Mouse (Mus musculus) thymus, postnatal 14 days (tissue): Measurements from ENCODE around the gene Zfp213.
"Not testable (repeated sequence)": the region's sequence is repeated elsewhere in the genome, so short reads cannot be mapped to it uniquely, and the experiment has no call there.

Experiments used
- DNase-seq: peaks from one replicate; pipeline ENCODE4 v3.0.0; 2021

Gene Zfp213

DNA sequence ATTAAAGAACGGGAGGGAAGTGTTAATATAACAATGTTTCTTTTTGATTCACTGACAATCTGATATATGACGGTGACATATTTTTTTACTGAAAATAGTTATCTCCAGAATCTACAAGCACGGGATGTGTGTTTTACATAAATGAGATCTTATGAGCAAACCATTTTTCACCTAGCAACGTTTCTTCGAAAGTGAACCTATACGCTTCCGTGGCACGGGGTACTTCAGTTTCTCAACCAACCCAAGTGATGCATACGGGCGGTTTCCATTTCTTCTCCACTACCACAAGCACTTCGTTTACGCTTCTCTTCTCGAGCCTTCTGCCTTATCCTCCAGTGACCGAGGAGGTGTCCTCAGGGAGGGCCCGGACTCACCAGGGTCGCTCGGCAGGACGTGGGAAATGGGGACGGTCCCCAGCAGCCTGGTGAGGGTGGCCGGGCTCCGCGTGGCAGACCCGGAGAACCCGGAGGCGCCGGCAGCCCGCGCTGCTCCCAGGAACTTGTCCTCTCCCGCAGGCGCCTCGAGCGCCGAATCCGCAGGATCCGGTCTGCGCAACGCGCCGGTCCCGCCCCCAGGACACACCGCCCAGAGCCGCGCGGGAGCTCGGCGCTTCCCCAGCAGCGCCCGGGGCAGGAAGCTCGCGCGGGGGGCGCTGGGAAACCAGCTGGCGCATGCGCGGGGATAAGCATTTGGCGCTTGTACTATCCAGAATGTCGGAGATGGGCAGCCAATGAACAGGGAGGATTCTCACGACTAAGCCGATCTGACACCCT is at the start of gene Zfp213:
TSS of gene Zfp213 (minus strand) at position 644 of the 773 bp plus-strand sequence.
- peak; percentile 96 for DNase-seq

DNA sequence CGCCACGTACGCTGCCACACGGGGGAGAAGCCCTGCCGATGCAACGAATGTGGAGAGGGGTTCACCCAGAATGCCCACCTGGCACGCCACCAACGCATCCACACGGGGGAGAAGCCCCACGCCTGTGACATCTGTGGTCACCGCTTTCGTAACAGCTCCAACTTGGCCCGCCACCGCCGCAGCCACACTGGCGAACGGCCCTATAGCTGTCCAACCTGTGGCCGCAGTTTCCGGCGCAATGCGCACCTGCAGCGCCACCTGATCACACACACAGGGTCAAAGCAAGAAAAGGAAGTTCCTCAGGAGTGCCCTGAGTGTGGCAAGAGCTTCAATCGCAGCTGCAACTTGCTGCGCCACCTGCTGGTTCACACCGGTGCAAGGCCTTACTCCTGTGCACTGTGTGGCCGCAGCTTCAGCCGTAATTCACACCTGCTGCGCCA is 46.3 kb upstream of the Zfp213 start:
- peak; percentile 90 for DNase-seq

DNA sequence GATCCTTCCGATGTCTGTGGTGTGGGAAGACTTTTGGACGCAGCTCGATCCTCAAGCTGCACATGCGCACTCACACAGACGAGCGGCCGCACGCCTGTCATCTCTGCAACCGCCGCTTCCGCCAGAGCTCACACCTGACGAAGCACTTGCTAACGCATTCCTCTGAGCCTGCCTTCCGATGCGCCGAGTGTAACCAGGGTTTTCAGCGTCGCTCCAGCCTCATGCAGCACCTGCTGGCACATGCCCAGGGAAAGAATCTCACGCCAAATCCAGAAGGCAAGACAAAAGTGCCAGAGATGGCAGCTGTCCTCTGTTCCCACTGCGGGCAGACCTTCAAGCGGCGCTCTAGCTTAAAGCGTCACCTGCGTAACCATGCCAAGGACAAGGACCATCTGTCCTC is 45.6 kb upstream of the Zfp213 start:
- no peak for DNase-seq

DNA sequence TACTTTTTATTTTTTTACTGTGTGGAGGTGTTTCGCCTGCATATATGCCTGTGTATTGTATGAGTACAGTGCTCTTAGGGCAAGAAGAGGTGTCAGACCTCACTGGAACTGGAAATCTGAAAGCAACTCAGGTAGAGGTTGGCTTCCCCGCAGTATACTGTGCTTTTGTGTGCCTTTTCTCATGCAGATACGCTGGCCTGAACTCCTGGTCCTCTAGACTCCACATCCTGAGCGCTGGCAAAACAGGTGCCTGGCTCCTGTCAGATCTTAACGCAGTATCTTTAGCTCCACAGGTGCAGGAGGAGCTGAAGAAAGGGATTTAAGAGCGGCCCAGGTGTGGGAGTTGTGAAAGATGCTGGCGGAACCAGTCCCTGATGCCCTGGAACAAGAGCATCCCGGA is 41.2 kb upstream of the Zfp213 start:
- DNase-seq = no peak

DNA sequence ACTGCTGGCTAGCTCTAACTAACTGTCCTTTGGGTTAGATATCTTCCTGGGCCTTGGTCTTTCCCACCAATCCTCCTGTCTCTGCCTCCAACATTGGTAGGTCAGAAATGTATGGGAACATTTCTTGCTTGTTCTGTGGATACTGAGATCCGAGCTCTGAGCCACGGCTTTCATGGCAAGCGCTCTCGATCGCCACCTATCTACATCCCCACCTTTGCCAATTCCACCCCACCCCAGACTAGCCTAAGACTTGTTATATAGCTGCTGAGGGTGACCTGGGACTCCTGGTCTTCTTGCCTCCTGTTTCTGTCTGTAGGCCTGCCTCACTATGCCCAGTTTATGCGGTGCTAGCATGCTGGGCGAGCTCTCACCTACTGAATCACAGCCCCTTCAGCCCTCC is 40.4 kb upstream of the Zfp213 start:
- peak; percentile 23 for DNase-seq

DNA sequence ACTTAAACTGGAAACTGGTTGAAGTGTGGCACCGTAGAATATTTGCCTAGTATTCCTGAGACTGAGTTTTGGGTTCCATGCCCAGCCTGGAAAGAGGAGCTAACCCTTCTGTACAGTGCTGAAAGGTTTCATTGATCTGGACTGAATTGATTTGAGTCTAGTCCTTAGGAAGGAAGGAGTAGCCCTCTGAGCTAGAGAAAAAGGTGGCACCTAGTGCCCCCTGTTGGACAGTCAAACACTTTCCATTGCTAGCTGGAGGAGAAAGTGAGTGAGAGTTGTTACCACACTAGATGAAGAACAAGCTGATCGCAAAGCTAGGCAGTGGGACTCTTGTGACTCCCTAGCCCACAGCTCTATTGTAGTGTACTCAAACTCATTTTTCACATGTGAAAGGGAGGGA is 39.5 kb upstream of the Zfp213 start:
- DNase-seq = peak; percentile 58

DNA sequence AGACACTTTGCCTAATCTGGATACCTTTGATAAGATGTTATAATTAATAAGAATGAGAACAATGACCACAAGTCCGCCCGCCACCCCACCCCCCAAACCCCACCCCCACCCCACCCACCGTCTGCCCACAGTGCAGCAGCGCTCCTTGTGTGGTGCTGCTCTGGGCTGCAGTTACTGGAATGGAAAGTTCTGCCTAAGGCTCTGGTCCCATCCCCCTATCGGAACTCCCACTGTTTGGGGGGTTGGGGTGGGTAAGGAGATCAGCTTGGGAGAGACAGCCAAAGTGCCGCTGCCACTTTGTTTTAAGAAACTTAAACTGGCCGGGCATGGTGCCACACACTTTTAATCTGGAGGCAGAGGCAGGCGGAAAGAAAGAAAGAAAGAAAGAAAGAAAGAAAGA is 39.0 kb upstream of the Zfp213 start:
- DNase-seq = no peak

DNA sequence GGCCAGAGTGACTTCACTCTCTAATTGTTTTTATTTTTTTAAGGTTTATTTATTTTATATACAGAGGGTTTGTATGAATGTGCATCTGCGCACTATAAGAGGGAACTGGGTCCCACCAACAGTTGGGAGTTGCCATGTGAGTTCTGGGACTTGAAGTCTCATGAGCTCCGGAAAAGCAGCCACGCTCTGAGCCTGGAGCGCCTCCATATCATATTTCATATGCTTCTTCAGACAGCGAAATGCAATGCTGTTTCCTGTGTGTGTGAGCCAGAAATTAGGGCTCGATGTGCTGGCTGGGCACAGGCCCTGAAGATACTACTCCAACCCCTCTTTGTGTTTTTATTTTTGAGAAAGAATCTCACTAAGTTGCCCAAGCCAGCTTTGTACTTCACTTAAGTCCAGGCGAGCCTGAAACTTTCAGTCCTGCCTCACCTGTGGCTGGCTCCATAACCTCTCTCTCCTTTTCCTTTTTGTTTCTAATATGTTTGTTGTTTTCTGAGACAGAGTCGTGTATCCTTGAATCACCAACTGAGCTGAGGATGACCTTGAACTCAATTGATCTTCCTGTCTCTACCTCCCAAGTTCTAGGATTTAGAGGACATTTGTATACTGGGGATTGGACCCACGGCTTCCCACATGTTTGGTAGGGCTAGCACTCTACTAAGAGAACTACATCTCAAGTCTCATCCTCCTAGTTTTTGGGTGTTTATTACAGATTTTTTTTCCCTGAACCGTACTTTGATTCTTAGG is 38.0 kb upstream of the Zfp213 start:
- no peak for DNase-seq

DNA sequence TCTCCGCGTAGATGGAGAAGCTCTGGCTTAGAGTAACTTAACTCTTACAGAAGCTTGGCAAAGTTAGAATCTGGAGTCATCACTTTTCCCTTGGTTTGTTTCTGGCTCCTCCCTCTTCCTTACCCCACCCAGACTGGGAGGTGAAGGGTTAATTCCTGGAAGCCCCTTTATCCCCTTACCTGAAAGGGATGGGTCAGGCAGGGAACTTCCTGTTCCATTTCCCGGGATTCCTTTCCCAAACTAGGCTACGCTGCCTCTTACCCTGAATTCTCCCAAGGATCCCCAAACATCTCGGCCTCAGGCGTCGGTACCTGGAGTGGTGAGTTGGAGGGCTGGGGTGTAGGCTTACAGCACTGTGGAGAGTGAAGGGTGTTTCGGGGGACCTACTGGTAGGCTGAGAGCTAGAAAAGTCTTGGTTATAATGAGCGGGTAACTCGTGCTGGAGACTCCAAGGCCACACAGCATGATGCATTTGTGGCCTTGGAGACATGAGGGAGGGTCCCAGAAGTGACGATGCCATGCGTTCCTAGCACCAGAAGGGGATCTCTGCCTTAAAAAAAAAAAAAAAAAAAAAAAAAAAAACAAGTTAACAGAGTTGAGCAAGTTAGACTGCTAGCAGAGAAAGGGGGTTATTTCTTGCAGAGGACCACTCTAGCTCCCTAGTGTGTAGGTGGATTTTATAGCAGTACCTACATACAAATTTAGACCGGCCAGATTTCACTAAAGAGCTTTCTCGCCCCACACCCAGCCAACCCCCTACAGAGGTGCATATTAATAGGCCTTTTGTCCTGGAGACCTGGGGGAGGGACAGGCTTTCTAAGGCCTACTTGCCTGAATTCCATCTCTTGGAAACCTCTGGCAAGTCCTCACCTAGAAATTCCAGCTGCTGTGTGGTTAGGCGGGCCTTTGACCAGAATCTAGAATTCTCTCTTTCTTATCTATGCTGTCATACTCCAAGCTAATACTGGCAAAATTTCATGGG is 36.9 kb upstream of the Zfp213 start, which contains the start of gene Zscan10:
TSS of gene Zscan10 (plus strand) at position 216 of the 982 bp plus-strand sequence.
- DNase-seq = no peak

DNA sequence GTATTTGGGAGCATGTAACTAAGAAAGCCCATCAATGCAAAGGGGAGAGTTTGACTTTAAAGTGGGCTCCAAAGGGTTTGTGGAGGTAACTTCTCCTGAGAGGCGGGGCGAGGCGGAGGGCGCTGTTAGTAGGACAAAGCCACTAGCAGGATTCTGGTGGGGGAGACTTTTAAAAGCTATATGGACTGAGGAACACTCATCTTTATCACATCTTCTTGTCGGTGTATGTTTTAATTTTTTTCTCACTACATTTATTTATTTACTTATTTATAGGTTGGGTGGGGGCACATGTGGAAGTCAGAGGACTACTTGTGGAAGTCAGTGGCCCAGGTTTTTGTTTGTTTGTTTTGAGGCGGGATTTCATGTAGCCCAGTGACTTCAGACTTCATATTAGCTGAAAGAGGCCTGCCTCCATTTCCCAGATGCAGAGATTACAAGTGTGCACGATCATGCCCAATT is 35.6 kb upstream of the Zfp213 start:
- DNase-seq = peak; percentile 61

DNA sequence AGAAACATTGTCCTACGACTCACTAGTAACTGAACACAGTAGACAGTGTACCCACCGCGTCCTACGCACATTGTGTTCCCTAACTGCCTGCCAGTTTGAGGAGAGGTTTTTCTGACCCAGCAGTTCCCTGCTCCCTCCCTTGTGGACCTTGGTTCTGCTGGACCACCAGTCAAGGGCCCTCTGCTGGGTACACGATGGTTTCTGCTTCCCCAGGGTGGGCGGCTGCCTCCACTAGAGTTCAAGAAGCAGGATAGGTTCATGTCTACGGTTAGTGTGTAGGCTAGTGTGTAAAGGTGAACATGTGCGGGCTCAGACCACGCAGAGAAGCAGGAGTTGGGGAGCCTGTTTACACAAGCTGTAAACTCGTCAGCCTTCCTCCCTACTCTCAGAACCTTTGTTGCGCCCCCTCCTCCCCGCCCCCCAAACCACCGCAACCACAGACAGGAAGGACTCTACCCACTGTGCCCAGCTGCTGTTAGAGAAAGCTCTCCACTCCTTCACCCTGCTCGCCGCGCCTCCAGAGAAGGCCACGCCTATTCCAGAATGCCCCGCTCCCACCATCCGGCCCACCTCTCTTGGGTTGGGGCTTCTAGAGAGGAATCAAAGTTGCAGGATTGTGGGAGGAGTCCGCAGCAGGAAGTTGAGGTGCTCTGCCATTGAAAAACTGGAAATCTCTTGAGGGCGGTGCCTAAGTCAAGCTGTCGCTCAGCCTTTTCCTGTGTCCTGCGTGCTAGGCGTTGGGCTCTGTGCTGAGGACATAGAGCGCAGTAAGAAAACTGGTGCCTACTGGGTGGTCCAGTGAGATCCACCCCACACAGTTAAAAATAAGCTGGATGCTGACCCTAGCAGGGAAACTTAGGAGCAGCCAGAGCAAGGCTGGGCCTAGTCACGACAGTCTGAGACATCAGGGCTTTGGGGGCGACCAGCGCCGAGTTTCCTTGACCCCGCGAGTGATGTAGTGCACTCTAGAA is 34.8 kb upstream of the Zfp213 start, which contains the start of gene Zfp13:
TSS of gene Zfp13 (minus strand) at position 906 of the 971 bp plus-strand sequence.
- DNase-seq = peak; percentile 95

DNA sequence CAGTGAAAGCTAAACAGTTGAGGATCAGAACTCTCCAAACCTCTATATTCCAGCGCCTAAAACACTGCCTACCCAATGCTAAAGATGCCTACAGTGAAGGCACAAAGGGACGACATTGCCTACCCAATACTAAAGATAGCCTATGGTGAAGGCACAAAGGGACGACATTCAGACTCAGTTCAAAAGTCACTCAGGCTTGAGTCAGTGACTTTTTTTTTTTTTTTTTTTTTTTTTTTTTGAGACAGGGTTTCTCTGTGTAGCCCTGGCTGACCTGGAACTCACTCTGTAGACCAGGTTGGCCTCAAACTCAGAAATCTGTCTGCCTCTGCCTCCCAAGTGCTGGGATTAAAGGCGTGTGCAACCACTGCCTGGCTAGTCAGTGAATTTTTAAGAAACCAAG is 31.1 kb upstream of the Zfp213 start:
- DNase-seq = not testable (repeated sequence)

DNA sequence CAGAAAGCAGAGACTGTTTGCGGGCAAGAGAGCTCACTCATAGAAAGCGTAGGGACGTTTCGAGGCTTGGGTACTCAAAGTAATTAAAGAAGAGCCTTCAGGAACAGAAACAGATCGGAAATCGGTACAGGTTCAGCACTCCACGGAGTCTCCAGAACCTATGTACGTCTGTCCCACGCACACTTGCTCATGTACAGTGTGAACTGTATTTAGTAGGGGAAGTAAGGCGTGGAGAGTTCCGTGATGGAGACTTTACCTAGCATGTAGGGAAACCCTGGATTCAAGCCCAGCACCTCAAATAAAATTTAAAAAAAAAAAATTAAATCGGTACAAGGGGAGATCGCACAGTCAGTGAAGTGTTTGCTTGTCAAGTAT is 28.9 kb upstream of the Zfp213 start:
- DNase-seq = no peak

DNA sequence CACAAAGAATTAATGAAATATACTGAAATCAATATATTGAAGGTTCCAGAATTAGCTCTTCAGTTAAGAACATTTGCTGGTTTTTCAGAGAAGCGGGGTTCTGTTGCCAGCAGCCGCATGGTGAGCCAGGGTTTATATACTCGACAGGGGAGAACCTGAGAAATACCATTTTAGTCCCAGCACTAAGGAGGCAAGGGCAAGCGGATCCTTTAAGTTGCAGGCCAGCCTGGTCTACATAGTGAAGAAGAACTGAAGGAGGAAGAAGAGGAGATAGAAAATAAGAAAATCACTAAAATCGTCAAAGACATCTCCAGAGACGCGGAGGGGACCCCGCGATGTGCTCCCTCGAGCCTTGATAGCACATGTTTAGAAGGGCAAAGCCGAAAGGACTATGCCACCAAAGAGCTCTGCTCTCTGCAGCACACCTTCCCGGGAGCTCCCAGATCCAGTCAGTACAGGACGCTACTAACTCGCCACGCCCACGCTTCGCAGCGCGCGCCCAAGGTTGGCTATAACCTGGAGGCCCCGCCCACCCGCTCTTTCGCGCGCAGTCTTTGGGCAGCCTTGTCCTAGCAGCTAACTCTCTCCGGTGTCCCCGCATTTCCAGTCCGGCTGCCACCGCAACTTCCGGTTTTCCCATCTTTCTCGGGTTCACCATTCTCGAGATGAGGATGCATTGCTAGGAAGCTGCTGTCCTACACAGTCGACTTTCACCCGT is 28.3 kb upstream of the Zfp213 start:
- DNase-seq = peak; percentile 90

DNA sequence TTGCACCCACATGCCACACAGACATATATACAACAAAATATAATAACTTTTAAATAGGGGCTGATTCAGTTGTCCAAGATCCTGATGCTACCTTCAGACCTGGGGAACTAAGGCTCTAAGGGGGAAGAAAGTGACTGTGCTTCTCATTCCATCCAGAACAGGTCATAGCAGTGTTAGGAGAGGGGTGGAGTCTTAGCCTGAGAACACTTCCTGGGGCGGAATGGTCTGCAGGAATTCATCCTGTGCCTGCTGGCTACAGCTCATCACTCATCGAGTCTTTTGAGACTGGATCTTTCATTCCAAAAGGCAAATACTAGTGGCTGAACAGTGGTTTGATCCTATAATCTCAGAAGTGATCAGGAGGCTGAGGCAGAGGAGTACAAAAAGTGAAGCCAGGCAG is 23.2 kb upstream of the Zfp213 start:
- no peak for DNase-seq

DNA sequence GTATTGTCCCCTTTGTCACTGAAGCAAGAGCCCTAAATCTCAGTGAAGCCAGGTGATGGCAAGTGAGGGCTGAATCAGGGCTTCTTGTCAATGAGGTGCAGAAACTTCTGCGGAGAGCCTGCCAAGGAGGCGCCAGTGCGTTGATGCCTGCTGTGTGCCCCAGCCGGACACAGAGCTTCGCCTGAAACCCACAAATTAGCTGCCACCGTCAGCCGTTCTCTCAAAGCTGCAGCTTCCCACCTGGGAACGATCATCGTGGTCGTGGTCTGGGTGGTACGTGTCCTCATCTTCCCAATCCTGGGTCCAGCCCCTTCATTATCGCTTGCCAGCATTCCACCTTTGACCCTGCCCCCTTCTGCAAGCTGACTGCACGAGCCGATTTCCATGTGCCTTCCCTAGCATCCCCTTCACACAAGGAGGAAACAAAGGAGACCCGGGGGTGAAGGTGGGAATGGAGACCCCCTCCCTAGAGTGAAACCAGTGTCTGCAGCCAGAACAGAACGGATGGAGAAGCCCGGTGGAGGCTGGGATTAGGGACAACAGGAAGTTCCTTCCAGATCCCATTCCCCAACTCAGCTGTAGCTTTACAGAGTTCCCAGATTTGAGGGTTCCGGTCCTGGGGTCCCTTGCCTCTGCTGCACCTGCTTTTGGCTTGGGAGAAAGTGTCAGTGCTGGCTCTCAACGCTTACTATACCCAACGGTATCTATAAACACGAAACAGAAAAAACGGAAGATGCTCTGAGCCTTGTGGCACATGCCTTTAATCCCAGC is 21.9 kb upstream of the Zfp213 start:
- no peak for DNase-seq

DNA sequence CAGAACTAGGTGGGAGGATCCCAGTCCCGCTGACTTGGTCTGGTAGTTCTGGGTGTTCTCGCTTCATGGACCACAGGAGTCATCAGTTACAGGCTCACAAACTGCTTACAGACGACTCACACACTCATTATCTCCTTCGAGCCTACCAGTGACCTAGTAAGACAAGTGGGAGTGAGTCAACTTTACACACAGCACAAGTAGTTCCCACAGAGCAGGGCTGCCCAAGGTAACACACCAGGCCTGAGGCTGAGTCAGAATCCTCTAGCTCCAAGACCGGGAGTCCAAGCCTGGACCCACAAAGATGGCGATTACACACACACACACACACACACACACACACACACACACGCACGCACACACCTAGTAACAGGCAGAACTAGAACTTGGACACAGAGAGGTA is 20.7 kb upstream of the Zfp213 start:
- no peak for DNase-seq

DNA sequence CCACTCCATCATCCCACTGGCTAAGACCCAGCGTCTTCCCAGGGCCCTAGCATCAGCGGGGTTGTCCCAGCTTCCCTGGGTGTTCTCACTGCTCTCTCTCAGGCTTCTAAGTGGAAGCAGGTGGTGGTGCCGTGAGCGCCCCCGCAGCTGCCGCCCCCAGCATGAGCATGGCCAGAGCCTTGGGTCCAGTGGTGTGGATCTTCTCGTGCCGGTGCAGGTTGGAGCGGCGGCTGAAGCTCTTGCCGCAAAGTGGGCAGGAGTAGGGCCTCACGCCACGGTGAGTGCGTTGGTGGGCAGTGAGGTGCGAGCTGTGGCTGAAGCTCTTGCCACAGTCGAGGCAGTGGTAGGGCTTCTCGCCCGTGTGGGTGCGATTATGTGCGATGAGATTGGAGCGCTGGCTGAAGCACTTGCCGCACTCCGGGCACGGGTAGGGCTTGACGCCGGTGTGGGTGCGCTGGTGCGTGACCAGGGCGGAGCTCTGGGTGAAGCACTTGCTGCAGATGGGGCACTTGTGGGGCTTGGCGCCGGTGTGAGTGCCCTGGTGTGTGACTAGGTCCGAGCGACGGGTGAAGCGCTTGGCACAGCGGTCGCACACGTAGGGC is 12.0 kb upstream of the Zfp213 start:
- DNase-seq = no peak

DNA sequence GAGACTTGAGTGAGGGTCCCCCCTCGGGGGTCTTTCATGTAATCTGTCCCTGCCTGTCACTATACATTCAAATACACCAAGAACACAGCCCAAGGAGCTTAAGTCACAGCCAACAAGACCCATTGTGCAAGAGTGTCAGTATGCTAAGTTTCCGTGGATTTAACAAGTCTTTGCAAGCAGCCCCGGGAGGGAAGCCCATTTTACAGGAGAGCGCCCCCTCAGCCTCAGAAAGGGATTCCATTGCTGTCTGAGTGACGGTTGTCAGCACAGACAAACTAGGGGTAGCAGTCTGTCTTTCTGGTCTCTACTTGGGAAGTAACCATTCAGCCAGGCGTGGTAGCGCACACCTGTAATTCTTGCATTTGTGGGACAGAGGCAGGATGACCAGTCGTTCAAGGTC is 10.1 kb upstream of the Zfp213 start:
- no peak for DNase-seq

DNA sequence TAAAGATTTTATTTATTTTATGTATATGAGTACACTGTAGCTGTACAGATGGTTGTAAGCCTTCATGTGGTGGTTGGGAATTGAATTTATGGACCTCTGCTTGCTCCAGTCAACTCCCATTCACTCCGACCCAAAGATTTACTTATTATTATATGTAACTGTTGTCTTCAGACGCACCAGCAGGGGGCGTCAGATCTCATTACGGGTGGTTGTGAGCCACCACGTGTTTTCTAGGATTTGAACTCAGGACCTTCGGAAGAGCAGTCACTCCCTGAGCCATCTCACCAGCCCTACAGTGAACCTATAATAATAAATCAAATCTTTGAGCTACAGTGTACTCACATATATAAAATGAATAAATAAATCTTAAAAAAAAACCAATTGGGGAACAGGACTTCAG is 8.0 kb upstream of the Zfp213 start:
- peak; percentile 26 for DNase-seq
